Mouse (Mus musculus) embryo, embryonic 10 days (tissue): ENCODE measurements around the gene Napepld.
"Not testable (repeated sequence)": the region's sequence is repeated elsewhere in the genome, so short reads cannot be mapped to it uniquely, and the experiment has no call there.

ENCODE experiments used
- DNase-seq: peaks from one replicate; pipeline ENCODE4 v3.0.0-alpha.2; 2015; ENCODE audit warnings: low spot score

Napepld gene

DNA sequence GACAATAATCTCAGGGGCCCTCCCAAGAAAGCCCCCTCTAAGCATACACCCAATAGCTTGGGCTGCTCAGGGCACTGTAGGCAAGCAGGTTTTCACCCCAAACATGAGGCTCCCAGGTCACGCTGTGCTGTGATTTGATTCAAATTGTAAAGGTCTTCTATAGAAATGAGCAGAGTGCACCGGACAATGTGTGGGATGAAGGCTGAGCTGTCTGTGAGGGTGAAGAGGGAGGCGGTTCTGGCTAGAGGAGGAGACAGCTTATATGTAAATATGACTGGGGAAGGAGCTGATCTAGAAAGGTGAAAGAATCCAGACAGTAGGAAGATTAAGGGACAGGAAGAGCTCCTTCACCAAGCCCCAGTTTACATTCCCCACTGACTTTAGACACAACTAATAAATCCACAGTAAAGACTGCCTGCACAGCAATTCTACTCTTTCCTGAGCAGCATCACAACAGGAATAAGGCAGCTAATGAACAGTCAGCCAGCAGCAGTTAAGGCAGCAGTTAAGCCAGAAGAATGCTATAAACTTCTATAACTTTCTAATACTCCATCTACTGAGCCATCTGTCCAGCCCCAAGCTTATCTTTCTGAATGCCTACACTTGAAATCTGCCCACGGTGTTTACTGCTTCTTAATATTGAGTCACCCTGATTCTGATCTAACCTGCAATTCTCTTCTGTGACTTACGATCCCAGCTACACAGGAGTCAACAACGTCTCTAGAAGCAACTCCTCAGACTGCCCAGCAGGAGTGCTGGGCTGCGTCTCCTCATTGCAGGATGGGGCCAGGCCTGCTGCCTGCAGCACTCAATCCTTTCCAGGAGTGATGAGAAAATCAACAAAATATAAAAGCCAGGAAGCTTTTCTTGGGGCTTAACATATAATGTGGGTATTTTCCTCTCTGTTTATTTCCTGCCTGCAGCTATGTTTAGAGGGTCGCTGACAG is 33.7 kb downstream of the Napepld start:
- DNase-seq: no peak

DNA sequence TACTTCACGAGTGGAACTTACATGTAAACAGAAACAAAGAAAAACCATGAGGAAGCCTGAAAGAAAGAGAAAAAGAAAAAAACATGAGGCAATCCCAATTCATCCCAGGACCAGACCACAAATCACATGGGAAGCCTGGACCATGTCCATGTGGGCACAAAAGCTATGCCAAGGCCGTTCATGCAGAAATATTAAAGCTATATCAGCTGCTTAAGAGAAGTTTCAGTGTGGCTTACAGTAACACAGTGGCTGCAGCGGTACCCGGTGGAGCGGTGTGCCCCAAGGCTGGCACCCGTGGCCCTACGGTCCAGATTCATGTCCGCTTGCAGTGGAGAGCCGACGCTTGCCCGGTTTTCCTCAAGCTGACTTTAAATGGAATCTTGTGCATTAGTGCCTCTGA is 38.1 kb downstream of the Napepld start:
- no peak for DNase-seq

DNA sequence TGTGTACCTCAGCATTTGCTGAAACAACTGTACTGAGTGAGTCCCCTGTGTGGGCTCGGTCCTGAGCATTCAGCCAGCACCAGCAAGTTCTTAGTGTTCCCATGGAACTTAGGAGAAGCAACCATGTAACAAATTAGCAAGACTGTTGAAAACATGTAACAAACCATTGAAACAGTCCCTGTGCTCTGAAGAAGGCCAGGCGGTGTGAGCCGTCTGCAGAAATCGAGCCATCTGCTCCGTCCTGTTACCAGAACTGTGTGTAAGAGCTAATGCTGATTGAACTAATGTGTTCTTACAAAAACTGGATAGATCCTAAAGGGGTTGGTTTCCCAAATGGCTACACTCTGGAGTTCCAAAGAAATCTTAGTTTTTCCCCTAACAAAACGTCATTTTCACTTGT is 40.3 kb downstream of the Napepld start:
- DNase-seq: no peak

DNA sequence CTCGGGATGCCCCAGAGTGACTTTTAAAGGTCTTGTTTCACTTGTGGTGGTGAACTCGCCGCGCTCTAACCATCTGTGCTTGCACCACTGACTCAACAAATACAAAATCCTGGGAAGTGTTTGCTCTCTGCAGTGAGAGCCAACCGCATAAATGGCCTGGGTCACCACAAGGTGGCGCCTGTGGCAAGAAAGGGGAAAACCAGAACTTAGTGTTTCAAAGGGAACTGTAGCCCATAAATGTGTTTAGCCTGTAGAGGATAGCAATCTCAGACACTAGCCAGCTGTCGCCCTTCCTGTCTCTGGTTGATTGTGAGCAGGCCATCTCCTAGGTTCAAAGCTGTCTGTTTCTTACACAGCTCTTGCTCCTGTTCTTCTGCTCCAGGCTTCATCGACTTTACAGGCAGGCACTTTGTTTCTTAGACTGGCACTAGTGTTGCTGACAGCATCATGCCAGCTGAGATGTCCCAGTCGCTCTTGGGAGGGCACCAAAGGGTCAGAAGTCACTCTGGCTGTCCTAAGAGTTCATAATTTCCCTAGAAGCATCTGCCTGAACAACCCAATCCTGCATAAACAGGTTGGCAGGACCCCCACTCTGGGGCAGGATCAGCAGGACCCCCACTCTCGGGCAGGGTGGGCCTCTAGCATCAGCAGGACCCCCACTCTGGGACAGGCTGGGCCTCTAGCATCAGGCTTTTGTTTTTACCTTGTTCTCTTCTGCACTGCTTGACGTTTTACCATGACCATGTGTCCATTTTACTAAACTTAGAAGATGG is 42.4 kb downstream of the Napepld start:
- peak; percentile 80 for DNase-seq

DNA sequence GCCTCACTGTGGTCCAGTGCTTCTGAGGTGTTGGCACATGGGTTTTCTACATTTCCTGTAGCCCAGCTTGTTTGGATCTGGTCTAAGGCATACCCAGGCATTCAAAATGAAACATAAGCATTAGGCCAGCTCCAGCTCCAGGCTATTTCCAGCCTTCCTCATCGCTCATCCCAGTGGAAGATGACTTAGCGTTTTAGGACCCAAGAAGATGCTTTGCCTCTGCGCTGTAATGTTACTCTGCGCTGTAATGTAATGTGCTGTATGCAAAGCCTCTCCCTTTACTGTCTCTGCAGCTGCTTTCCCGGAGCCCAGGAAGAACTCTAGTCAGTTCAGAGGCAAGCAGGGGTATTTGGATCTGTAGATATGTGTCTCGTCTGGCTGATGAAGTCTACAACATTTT is 43.2 kb downstream of the Napepld start:
- no peak for DNase-seq

DNA sequence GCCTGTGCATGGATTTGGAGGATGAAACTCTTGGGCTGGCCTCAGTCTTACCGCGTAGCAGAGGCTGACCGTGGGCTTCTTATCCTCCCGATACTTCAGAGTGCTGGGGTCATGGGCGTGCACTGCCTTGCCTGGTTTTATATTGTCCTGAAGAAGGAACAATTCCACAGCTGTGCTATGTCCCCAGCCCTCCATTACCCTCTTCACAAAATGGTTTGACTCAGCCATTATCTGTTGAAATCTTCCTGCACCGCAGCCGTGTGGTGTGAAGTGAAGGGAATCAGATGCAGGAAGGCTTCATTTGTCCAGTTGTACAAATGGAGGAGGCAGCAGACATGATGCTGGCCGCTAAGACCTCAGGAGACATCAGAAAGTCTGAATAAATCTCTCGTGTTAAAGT is 44.3 kb downstream of the Napepld start:
- no peak for DNase-seq

DNA sequence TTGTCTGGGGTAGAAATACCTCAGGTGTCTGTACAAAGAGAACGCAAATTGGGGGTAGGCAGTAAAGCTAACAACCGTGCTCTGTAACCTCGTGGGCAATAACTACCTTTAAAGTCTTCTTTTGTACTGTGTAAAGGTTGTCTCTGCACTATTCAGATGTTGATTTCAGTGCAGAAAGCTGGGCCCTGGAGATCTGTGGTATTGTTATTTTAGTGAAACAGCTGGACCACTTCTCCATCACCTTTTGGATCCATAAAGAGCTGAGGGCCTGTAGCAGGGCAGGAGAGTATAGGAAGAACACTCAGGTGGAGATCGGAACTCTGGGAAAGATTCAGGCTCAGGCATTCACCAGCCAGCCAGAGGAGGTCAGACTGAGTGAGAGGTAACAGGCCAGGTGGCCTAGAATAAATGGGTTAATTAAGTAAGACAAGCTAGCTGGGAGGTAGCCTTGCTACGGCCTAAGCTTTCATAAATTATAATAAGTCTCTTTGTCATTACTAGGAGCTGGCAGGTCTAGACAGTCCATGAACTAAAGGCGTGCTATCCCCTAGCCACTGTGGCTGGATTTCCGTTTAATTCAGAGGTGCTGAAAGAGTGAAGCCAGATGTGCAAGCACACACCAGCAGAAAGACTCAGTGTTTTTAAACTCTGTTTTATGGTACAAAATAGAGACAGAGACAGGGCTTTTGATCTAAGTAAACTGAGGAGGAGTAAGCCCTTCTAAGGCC is 49.1 kb downstream of the Napepld start:
- DNase-seq: no peak

DNA sequence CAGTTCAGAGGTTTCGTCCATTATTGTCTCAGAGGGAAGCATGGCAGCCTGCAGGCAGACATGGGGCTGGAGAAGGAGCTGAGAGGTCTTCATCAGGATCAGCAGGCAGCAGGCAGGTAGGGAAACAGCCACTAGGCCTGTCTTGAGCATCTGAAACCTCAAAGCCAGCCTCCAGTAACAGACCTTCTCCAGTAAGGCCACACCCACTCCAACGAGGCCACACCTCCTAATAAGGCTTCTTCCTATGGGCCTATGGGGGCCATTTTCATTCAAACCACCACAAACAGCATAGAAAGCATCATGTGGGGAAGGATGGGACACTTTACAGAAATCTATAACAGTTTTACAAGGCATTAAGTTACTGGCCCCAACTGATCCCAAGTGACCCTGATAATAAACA is 50.5 kb downstream of the Napepld start:
- DNase-seq: no peak

DNA sequence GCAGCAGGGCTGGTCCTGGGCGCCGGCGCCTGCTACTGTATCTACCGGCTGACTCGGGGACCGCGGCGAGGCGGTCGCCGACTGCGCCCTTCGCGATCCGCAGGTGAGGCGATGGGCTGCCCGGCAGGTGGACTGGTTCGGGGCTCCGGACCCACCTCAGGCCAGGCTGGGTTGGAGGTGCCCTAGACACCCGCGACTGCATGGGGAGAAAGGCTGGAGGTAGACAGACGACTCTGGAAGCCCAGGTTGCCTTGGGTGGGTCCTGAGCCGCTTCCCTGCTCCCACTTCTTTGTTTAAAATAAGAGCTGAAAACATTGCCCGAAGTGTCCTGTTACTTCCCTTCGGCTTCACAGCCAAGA is 55.1 kb downstream of the Napepld start:
- no peak for DNase-seq

DNA sequence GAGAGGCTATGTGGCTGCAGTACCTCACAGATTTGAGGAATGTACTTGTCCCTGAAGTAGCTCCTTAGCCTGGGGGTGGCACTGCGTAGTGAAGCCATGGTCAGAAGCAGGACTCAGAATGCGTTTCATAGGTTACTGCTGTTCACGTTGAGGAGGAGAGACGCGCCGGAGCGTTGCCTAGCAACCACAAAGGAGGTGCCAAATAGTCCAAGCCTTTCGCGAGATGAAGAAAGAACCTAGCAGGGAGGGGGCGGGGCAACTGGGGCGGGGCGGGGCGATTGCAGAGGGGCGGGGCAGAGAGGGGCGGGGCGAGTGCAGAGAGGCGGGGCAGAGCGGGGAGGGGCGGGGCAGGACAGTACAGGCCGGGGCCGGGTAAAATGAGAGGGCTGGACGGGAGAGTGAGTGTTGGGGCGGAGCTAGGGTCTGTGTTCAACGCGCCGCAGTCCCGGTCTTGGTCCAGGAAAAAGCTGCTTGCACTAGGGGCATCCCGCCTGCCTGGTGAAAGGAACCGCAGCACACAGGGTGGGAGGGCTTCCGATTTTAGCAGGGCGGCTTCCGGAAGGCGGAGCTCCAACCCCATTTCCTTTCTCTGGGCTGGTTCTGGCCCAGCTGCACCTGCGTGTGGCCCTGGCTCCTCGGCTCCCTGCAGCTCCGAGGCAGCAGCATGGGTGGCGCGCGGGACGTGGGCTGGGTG is 55.6 kb downstream of the Napepld start, which contains the start of the genes Fbxl13 and Armc10:
TSS of gene Fbxl13 (minus strand) at position 196 of the 694 bp plus-strand sequence.
TSS of gene Armc10 (plus strand) at position 375 of the 694 bp plus-strand sequence.
- peak; percentile 93 for DNase-seq

DNA sequence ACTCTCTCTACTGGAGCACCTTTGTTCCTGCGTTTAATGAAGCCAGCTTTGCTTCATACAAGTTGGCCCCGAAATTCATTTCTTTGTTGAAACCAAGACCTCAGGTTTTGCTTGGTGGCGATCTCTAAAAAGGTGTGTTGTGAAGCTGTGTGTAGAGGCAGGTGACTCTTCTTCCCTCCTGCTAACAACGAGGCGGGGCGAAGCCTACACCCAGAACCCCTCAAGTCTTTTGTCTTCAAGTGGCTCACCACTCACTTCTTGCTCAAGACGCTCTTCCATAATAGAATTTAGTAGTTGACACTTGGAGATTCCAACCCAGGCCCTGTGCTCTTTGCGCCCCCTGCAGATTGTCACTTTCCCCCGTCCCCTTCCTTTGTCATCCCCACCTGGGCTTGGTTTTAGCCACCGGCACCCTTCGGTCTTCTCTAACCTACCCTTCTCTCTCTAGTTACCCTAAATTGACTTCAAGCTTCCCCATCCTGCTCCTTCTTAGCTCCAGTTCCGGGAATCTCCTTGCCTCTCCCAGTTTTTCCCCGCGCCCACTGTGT is 56.2 kb downstream of the Napepld start:
- no peak for DNase-seq

DNA sequence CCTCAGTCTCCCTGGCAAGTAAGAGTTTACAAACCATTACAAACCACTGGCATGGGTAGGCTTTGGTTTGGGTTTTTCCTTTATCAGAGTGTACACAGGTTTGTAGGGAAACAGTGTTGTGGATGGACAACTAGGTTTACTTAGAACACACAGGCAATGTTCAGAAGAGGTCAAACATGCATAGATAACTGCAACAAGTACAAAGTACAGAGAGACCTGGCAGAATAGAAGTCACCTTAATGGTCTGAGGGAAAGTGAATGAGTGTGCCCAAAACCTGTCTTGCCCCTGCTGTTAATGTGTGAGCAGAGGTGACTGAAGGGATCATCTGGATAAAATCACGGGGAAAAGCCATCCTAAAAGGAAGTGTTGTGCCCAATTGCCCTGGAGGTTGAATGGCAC is 57.6 kb downstream of the Napepld start:
- no peak for DNase-seq

DNA sequence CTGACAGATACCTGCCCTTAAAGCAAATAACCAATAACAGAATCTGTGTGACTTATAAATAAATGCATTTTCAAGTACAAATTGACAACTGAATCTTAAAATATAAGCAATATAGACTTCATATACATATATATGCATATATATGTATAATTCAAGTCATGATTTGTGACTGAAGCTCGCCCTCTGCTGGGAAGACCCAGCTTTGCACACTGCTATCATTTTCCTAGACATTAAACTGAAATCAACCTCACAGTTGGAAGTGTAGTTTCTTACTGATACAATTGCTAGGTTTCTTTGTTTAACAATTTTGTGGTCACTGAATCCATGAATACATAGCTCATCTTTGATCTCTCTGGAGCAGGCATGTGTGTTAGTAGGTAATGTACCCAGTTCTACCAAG is 60.2 kb downstream of the Napepld start:
- DNase-seq: peak; percentile 64

DNA sequence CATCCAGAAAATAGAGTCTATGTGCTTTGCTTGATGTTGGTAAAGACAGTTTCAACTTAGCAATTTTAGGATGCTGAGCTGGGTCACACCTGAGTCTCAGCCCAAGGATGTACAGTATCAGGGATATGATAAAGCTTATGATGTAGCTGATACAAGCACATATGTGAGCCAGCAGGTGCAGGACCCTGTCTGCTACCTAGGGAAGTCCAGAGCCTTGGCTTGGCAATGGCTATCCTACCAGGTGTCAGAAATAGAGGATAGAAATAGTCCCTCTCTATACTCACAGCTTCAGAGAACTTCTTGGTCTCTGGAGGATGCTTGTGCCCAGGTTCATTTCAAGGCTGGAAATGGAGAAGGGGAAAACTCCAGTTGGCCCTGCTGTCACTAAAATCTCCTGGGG is 75.3 kb downstream of the Napepld start:
- no peak for DNase-seq

DNA sequence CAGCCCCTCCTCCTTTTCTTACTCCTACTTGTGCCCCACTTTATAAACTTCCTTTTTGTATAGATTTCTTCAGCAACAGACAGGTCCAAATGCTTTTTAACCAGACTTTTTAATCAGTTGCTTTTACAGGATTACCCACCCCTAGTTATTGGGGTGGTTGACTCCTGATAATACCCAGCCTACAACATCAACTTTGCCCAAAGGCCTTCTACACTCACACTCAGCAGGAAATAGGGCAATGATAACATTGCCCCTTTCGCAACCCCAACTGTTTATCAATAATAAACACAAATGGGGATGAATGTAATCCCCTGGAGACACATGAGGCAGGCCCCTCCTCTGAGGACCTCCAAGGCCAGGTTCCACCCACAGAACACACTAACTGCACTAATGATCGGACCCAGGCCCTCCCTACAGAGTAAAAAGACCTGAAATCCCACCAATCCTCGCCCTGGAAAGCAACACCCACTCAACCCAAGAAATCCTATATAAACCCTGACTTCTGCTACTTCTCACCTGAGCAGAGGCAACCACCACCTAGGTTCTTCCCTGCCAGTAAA is 84.7 kb downstream of the Napepld start:
- no peak for DNase-seq

DNA sequence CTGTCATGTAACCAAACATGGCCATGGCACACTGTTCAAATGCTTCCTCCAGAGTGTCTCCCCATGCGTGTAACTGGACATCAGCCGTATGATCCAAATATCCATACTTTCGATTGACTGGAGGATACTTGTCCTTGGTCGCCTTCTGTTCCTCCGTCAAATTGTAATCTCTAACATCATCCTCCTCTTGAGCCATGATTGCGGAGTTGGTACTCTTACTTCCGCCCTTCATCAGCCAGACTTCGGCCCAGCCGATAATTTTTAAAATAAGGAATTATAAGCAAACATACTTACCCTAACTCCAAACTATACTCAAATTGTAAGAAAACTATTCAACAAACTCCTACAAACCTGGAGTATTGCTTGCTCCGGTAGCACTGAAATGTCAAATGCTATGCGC is 86.9 kb downstream of the Napepld start:
- not testable (repeated sequence) for DNase-seq
